Mouse (Mus musculus): ENCODE measurements around the gene Grin2a. TPM values are rescaled to one million over a fixed set of nuclear protein-coding genes. Genes with fewer than 3 reads are reported as not detected.

Gene Grin2a
- polyA plus RNA-seq, 2 experiments, result 0.64 to 2.0 TPM

DNA sequence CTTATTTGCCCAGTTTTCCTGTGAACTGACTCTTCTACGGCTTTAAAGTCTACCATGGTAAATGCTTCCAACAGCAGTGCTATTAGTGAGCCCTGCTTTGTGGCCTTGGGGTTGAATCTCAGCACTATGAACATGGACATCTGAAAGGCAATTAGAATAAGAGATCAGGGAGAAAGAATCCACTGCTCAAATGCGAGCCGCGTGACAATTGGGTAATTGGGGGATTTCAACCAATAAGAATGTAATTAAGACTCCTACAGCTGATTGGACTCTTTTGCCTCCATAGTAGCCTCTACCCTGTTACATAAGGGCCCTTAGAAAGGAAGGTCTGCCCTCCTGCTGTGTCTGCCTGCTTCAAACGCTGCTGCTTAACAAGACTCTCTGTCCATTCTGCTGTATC is 315.4 kb downstream of the Grin2a start:
- Histone ChIP-seq H3K36me3 (ENCODE audit: control insufficient read depth, insufficient read depth, low read length) (no peaks in the 10 kb centered on the region), H3K27me3 (ENCODE audit: control insufficient read depth, insufficient read depth, low read length) (no peaks in the 10 kb centered on the region), H3K9me3 (ENCODE audit: control insufficient read depth, low read length) (no peaks in the 10 kb centered on the region), H3K27ac (replicated peaks; ENCODE audit: low read depth, low read length) (no peak overlapping the region), H3K9ac (ENCODE audit: low read depth, low read length, severe bottlenecking) (no peak overlapping the region), H3K4me3 (replicated peaks; ENCODE audit: low read length) (no peak overlapping the region), H3K4me2 (replicated peaks; ENCODE audit: low read depth, low read length, severe bottlenecking) (no peak overlapping the region), H3K4me1 (ENCODE audit: control insufficient read depth, insufficient read depth, low read length) (no peaks in the 10 kb centered on the region)
- no peak for ATAC-seq (ENCODE audit: low FRiP score, low read depth)
- WGBS, result 59% methylated on average over 5 of the region's 5 CpGs
- TF ChIP-seq POLR2A (IDR thresholded peaks at IDR 0.05; ENCODE audit: borderline replicate concordance, extremely low read depth, insufficient read depth, insufficient read length), result no peak
- no peak for DNase-seq (ENCODE audit: low spot score)

DNA sequence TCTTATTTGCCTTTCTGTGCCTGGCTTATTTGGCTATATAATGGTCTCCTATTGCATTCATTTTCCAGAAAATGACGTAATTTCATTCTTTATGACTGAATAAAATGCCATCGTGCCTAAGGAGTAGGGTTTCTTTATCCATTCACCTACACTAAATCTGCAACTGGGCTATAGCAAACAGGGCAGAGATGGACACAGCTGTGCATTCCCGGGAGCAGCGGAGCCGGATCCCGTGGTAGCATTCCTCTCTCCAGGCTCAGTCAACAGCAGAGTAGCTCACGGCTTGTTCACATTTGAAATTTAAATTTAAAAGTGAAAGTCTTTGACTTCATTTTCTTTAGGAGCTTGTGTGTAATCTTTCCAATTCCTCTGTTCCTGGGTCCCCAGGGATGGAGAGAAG is 316.6 kb downstream of the Grin2a start:
- WGBS, result 79% methylated on average over 7 of the region's 7 CpGs
- ATAC-seq (ENCODE audit: low FRiP score, low read depth) (no peak), DNase-seq (ENCODE audit: low spot score) (no peak)
- Histone ChIP-seq H3K27ac (replicated peaks; ENCODE audit: low read depth, low read length) (no peak overlapping the region), H3K36me3 (ENCODE audit: control insufficient read depth, insufficient read depth, low read length) (no peaks in the 10 kb centered on the region), H3K27me3 (ENCODE audit: control insufficient read depth, insufficient read depth, low read length) (no peaks in the 10 kb centered on the region), H3K4me1 (ENCODE audit: control insufficient read depth, insufficient read depth, low read length) (no peaks in the 10 kb centered on the region), H3K9me3 (ENCODE audit: control insufficient read depth, low read length) (no peaks in the 10 kb centered on the region), H3K4me2 (replicated peaks; ENCODE audit: low read depth, low read length, severe bottlenecking) (no peak overlapping the region), H3K4me3 (replicated peaks; ENCODE audit: low read length) (no peak overlapping the region), H3K9ac (ENCODE audit: low read depth, low read length, severe bottlenecking) (no peak overlapping the region)
- no peak for TF ChIP-seq POLR2A (IDR thresholded peaks at IDR 0.05; ENCODE audit: borderline replicate concordance, extremely low read depth, insufficient read depth, insufficient read length)

DNA sequence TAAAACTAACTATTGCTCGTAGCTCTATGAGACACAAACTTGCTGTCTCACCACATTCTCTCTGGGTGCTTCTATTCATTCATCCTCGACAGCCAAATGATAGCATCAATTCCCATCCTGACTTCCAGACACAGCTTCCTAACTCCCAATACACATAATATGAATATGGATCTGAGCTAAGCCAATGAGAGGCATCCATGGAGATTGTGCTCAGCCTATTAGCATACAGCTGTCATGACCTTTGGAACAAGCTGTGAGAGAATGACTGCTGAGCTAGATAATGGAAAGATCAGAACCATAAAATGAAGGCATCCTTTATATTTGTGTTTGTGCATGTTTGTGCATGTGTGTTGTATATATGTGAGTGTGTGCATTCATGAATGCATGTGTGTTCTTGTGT is 323.0 kb downstream of the Grin2a start:
- no peak overlapping the region for H3K27ac ChIP-seq (replicated peaks; ENCODE audit: low read depth, low read length)
- no peaks in the 10 kb centered on the region for H3K4me1 ChIP-seq (ENCODE audit: control insufficient read depth, insufficient read depth, low read length)
- H3K4me3 ChIP-seq (replicated peaks; ENCODE audit: low read length), result no peak overlapping the region
- no peaks in the 10 kb centered on the region for H3K9me3 ChIP-seq (ENCODE audit: control insufficient read depth, low read length)
- no peaks in the 10 kb centered on the region for H3K36me3 ChIP-seq (ENCODE audit: control insufficient read depth, insufficient read depth, low read length)
- DNase-seq (ENCODE audit: low spot score) (no peak), ATAC-seq (ENCODE audit: low FRiP score, low read depth) (no peak)
- no peak overlapping the region for H3K9ac ChIP-seq (ENCODE audit: low read depth, low read length, severe bottlenecking)
- no peak overlapping the region for H3K4me2 ChIP-seq (replicated peaks; ENCODE audit: low read depth, low read length, severe bottlenecking)
- 79% methylated on average over 2 of the region's 2 CpGs for WGBS
- H3K27me3 ChIP-seq (ENCODE audit: control insufficient read depth, insufficient read depth, low read length), result no peaks in the 10 kb centered on the region
- TF ChIP-seq POLR2A (IDR thresholded peaks at IDR 0.05; ENCODE audit: borderline replicate concordance, extremely low read depth, insufficient read depth, insufficient read length), result no peak

DNA sequence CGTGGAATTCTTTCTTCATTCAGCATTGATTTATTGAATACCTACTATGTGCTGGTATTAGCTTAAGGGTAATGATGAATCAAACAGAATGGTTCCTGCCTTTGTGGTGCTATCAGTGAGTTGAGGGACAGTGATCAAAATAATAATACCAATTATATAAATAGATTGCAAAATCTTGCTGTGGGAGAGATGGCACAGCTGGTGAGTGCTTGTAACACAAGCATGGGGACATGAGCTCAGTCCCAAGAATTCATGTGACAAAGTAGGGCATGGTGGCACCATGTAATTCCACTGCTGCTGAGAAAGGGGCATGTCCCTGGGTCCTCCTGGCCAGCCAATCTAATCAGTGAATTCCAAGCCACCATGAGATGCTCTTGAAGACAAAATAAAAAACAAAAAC is 324.1 kb downstream of the Grin2a start:
- no peak overlapping the region for H3K4me2 ChIP-seq (replicated peaks; ENCODE audit: low read depth, low read length, severe bottlenecking)
- H3K4me1 ChIP-seq (ENCODE audit: control insufficient read depth, insufficient read depth, low read length), result no peaks in the 10 kb centered on the region
- WGBS, result 82% methylated on average over 1 of the region's 1 CpGs
- ATAC-seq (ENCODE audit: low FRiP score, low read depth), result no peak
- TF ChIP-seq POLR2A (IDR thresholded peaks at IDR 0.05; ENCODE audit: borderline replicate concordance, extremely low read depth, insufficient read depth, insufficient read length), result no peak
- no peaks in the 10 kb centered on the region for H3K36me3 ChIP-seq (ENCODE audit: control insufficient read depth, insufficient read depth, low read length)
- H3K27me3 ChIP-seq (ENCODE audit: control insufficient read depth, insufficient read depth, low read length), result no peaks in the 10 kb centered on the region
- H3K9me3 ChIP-seq (ENCODE audit: control insufficient read depth, low read length), result no peaks in the 10 kb centered on the region
- H3K4me3 ChIP-seq (replicated peaks; ENCODE audit: low read length), result no peak overlapping the region
- no peak overlapping the region for H3K9ac ChIP-seq (ENCODE audit: low read depth, low read length, severe bottlenecking)
- no peak for DNase-seq (ENCODE audit: low spot score)
- no peak overlapping the region for H3K27ac ChIP-seq (replicated peaks; ENCODE audit: low read depth, low read length)

DNA sequence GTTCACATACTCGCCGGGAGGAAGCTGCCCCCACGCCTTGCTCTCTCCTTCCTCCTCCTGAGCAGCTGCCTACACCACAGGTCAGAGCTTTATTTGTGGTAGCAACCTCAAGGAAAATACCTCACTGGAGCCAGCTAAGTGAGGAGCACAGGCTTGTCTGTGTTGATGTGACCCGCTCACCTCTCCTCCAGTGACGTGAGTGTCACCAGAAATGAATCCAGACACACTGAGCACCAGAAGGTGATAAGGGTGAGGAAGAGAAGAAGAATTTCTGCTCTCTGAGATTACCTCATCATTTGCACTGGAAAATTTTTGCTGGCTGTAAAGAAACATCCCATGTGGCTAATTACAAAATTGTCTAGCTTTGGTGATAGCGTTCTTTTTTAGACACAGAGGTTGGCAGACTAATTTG is 324.6 kb downstream of the Grin2a start:
- Histone ChIP-seq H3K4me3 (replicated peaks; ENCODE audit: low read length) (no peak overlapping the region), H3K27me3 (ENCODE audit: control insufficient read depth, insufficient read depth, low read length) (no peaks in the 10 kb centered on the region), H3K9me3 (ENCODE audit: control insufficient read depth, low read length) (no peaks in the 10 kb centered on the region), H3K9ac (ENCODE audit: low read depth, low read length, severe bottlenecking) (no peak overlapping the region), H3K27ac (replicated peaks; ENCODE audit: low read depth, low read length) (no peak overlapping the region), H3K4me1 (ENCODE audit: control insufficient read depth, insufficient read depth, low read length) (no peaks in the 10 kb centered on the region), H3K4me2 (replicated peaks; ENCODE audit: low read depth, low read length, severe bottlenecking) (no peak overlapping the region), H3K36me3 (ENCODE audit: control insufficient read depth, insufficient read depth, low read length) (no peaks in the 10 kb centered on the region)
- ATAC-seq (ENCODE audit: low FRiP score, low read depth) (no peak), DNase-seq (ENCODE audit: low spot score) (no peak)
- TF ChIP-seq POLR2A (IDR thresholded peaks at IDR 0.05; ENCODE audit: borderline replicate concordance, extremely low read depth, insufficient read depth, insufficient read length), result no peak
- 56% methylated on average over 6 of the region's 6 CpGs for WGBS

DNA sequence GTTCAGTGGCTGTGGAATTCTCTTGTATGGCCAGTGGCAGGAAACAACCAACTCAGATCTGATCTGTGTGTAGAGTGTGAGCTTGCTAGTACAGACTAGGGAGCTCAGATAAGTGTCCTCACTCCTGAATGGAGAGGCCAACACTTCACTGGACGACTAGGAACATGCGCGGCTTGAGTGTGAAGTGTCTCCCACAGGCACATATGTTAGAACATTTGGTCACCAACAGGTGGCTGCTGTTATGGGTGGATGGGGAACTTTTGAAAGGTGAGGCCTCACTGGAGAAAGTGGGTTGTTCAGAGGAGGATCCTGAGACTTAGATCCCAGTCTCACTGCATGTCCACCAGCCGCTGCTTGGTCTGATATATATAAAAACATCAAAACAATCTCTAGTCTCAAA is 329.5 kb downstream of the Grin2a start:
- Histone ChIP-seq H3K27ac (replicated peaks; ENCODE audit: low read depth, low read length) (no peak overlapping the region), H3K9me3 (ENCODE audit: control insufficient read depth, low read length) (no peaks in the 10 kb centered on the region), H3K4me1 (ENCODE audit: control insufficient read depth, insufficient read depth, low read length) (no peaks in the 10 kb centered on the region), H3K4me2 (replicated peaks; ENCODE audit: low read depth, low read length, severe bottlenecking) (no peak overlapping the region), H3K4me3 (replicated peaks; ENCODE audit: low read length) (no peak overlapping the region), H3K36me3 (ENCODE audit: control insufficient read depth, insufficient read depth, low read length) (no peaks in the 10 kb centered on the region), H3K27me3 (ENCODE audit: control insufficient read depth, insufficient read depth, low read length) (no peaks in the 10 kb centered on the region), H3K9ac (ENCODE audit: low read depth, low read length, severe bottlenecking) (no peak overlapping the region)
- no peak for TF ChIP-seq POLR2A (IDR thresholded peaks at IDR 0.05; ENCODE audit: borderline replicate concordance, extremely low read depth, insufficient read depth, insufficient read length)
- ATAC-seq (ENCODE audit: low FRiP score, low read depth) (no peak), DNase-seq (ENCODE audit: low spot score) (no peak)
- 80% methylated on average over 4 of the region's 4 CpGs for WGBS

Measured in limb, embryonic 14.5 days (tissue).